Mouse (Mus musculus) embryonic fibroblast, embryonic 13.5 days (primary cell): ENCODE data around the gene Tada1.

Experiments
- CTCF ChIP-seq: IDR thresholded peaks from 2 replicates; pipeline ENCODE4 v1.5.1; 2011; ENCODE audit warnings: mild to moderate bottlenecking, control low read depth, low read length, moderate library complexity, borderline replicate concordance; ENCODE audit not compliant: insufficient read depth
- POLR2A ChIP-seq: IDR thresholded peaks from 2 replicates; pipeline ENCODE4 v1.6.1; 2011; ENCODE audit warnings: low read depth, mild to moderate bottlenecking, control low read depth, low read length, moderate library complexity

GRCm38 (mm10) chr1:166382626-166383025 lies 3.7 kb downstream of the Tada1 start:
- TF ChIP-seq CTCF = no peak
- TF ChIP-seq POLR2A = no peak
